Mouse (Mus musculus) gastrocnemius, adult 18-20 months (tissue): ENCODE results near the gene Mgat5. TPM values are rescaled to one million over a fixed set of nuclear protein-coding genes. Genes with fewer than 3 reads are reported as not detected.

ENCODE experiments used
- DNase-seq: peaks from one replicate; pipeline ENCODE4 v3.0.0; 2021; ENCODE audit warnings: low spot score
- total RNA-seq, 2 experiments: library from RNA; stranded (reverse); gene quantifications; 2 replicates each; pipeline ENCODE4 v1.2.3; 2021

Gene Mgat5
- total RNA-seq, 2 experiments from 2014 or later, result 0.78 to 1.4 TPM

- peak; percentile 39 for DNase-seq
These were observed 292.1 kb downstream of the Mgat5 start for GRCm38 (mm10) chr1:127496737-127497543.

DNA sequence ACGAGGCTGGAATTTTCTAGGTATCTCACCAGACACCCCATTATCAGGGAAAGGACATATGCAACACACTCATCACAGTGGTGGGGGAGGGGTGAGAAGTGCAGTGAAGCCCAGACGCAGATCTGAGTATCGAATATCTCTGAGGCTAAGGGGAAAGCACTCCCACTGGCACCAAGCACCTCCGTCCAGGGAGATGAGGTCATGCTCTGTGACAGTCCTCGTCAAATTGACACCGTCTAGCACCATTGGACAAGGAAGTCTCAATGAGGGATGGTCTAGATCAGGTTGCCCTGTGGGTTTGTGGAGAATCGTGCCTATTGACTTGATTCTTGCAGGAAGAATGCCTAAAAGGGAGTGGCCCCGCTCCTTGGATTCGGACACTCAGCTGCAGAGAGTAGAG lies 293.9 kb downstream of the Mgat5 start:
- no peak for DNase-seq

DNA sequence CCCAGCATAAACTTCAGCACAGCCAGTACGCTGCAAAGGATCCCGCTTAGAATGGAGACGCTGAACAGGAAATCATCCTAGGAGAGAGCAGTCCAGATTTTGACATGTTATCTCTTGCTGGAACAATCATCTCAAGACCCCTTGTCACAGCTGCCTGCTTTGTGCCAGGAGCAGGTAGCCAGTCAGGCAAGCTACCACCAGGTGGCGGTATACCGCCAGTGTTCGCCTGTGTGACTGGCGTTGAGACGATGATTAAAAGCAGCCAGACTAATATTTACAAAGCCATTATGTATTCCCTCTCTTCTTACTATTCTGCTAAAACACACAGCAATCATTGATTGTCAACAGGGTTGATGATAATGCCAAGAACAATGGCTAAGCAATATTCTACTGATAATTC lies 295.4 kb downstream of the Mgat5 start:
- peak; percentile 48 for DNase-seq

GRCm38 (mm10) chr1:127500701-127501100 lies 295.9 kb downstream of the Mgat5 start:
- DNase-seq, result no peak

GRCm38 (mm10) chr1:127507042-127507650 lies 302.3 kb downstream of the Mgat5 start:
- no peak for DNase-seq

DNA sequence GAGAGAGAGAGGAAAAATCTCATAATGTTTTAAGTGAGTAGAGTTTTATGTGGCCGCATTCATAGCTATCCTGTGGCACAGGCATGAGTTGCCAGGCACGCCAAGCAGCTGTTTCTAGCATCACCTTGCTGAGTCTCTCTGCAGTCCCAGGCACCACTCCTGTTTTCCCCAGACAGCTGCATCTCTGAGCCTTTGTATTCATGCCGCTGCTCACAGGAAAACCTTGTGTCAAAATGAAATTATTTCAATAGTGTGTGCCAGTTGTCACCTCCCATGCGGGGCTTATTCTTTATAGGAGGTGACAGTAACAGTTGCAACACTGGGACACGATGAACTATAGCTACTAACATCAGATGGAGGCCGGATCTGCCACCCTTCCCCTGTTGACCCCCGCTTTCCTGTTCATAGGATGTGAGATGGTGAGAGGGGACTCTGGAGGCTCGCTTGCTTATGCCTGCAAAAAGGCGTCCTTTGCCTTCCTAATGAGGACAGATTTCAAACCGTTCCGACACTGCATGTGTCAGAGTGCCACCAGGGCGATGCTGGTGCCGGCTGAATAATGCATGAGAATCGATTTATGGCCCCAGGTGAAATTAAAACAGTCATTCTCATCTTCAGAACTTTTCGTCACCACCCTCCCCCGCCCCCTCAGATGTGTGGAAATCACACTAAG lies 303.4 kb downstream of the Mgat5 start:
- no peak for DNase-seq

DNA sequence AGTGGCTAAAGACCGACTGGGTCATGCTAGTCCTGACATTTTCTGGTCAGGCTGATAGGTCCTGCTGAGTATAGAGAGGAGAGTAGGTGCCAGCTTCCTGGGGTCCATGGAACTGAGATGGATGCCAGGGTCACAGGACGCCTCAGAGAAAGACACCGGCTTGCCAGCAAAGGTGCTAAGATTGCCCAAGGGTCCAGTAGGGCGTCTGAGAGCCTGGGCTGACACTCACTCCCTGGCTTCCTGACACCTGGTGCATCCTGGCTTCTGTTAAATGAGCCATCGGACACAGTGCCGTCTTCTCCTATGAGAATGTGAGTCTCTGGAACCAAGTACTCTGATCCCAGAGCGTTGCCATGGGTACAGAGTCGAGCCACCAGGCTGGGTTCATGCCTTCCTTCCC lies 304.1 kb downstream of the Mgat5 start:
- no peak for DNase-seq

DNA sequence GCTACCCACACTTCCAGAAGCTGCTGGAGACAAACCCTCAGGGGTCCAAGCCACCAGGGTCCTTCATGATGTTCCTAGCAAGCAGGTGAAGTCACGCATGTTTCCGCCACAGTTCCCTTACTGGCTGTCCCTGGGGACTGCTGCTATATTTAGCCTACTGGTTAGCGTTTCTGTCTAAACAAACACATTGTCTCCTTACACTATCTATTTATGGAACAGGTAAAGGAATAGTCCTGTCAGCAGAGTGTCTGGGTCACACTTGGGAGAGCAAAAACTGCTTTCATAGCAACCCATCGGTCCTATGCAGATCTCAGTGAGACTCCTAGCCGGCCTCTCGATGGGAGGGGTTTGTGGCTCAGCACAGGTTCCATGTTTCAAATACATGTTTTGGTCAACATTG lies 306.5 kb downstream of the Mgat5 start:
- DNase-seq, result no peak

- DNase-seq, result no peak
These were observed 307.9 kb downstream of the Mgat5 start for GRCm38 (mm10) chr1:127512709-127513108.

DNA sequence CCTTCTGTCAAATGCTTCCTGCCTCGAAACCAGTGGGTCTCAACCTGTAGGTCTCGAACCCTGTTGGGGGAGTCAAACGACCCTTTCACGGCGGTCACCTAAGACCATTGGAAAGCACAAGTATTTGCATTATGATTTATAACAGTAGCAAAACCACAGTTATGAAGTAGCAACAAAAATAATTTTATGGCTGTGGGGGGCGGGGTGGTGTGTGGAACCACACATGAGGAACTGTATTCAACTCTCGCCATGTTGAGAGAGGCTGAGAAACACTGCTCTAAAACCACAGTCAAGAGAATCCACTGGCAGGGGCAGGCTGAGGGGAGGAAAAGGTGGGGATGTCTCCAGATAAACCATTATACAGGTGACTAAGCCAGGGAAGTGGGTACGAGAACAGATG lies 308.3 kb downstream of the Mgat5 start:
- no peak for DNase-seq

- DNase-seq, result no peak
These were observed 308.8 kb downstream of the Mgat5 start for GRCm38 (mm10) chr1:127513664-127514063.

DNA sequence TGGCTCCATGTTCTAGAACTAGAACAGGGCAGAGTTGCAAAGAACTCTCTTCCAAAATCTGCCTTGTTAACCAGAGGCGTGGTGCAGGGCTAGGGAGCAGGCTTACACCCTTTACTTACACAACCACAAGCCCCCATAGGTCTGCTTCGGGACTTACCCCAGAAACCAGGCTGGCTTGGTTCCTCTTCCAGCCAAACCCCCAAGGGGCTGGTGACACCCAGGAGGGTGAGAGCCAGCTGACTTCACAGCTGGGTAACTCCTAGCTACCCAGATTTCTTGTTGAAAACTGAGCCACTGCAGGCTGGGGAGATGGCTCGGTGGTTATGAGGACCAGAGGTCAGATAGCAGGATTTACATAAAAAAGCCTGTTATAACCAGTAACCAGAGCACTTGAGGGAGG lies 309.7 kb downstream of the Mgat5 start:
- no peak for DNase-seq

- no peak for DNase-seq
These were observed 310.1 kb downstream of the Mgat5 start for GRCm38 (mm10) chr1:127514888-127515287.

- no peak for DNase-seq
These were observed 318.5 kb downstream of the Mgat5 start for GRCm38 (mm10) chr1:127523364-127523763.

DNA sequence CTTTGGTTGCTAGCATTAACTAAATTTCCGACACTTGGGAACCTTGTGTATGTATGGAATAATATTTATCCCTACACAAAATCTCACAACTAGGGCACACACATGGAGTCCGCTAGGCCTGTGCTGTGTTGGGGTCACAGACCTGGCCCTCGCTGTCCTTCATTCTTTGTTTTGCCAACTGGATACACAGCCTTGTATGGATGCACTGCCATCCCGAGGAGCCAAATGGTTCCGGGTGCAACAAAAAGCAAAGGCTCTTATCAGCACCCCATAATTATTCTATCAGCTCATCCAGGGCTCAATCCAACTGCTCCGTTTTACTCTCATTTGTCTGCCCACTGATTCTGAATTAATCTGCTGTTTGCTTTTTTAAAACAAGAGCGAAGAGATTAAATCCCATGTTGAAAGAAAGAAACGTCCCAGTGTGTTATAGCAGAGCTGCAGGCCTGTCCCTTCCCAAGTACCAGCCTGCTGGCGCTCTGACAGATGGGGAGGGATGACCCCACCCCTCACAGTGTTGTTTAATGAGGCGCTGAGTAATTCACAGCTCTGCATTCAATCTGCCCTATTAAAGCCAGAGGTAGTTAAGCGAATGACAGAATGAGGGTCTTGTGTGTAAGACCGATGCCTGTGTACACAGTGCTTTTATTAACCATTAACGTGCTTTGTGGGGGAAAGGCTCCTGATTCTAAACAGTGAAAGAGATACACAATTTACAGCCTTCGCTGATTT lies 326.2 kb downstream of the Mgat5 start:
- DNase-seq, result no peak

- no peak for DNase-seq
These were observed 326.9 kb downstream of the Mgat5 start for GRCm38 (mm10) chr1:127531723-127532122.

GRCm38 (mm10) chr1:127536448-127536847 lies 331.6 kb downstream of the Mgat5 start:
- DNase-seq, result no peak

GRCm38 (mm10) chr1:127537204-127538038 lies 332.6 kb downstream of the Mgat5 start:
- no peak for DNase-seq
